Mouse (Mus musculus) liver, embryonic 14.5 days (tissue): ENCODE data around the gene Sbno1. TPM values are rescaled to one million over a fixed set of nuclear protein-coding genes. Genes with fewer than 3 reads are reported as not detected.

Source experiments
- ATAC-seq: fragments of 200-750 bp; cut with Nextera tagmentation; 2 replicates; pipeline ENCODE4 v1.8.0; 2017; ENCODE audit warnings: moderate number of reproducible peaks, mild to moderate bottlenecking, moderate library complexity; ENCODE audit not compliant: insufficient read depth
- DNase-seq, 3 experiments: peaks; one replicate each; pipeline ENCODE4 v3.0.0-alpha.2; 2012 to 2013; ENCODE audit warnings: low read depth in 3 of 3, low spot score in 3 of 3
- H3K27ac ChIP-seq: fragments of 300-500 bp; sonication (generic); 2 replicates; pipeline ENCODE4 v1.5.1; 2014; ENCODE audit warnings: moderate library complexity, mild to moderate bottlenecking, control low read depth, inconsistent platforms
- H3K27me3 ChIP-seq: fragments of 300-500 bp; sonication (generic); 2 replicates; pipeline ENCODE4 v1.6.1; 2014; ENCODE audit warnings: mild to moderate bottlenecking, low read length, moderate library complexity; ENCODE audit not compliant: control insufficient read depth, insufficient read depth
- H3K36me3 ChIP-seq: fragments of 300-500 bp; sonication (generic); replicated peaks from 2 replicates; pipeline ENCODE4 v1.6.1; 2014; ENCODE audit warnings: low read depth; ENCODE audit not compliant: control insufficient read depth, insufficient read depth
- H3K4me1 ChIP-seq, 2 experiments: fragments of 200-500 bp in 1 of 2; fragments of 300-500 bp in 1 of 2; sonication (generic) in 1 of 2; replicated peaks; 2 replicates each; pipeline ENCODE4 v1.6.1; 2012 to 2014; ENCODE audit warnings: antibody characterized with exemption in 1 of 2, inconsistent platforms in 1 of 2, low read length in 1 of 2; ENCODE audit not compliant: control insufficient read depth in 2 of 2, insufficient read depth in 2 of 2
- H3K4me2 ChIP-seq: fragments of 300-500 bp; sonication (generic); 2 replicates; pipeline ENCODE4 v1.6.1; 2014; ENCODE audit warnings: low read depth, mild to moderate bottlenecking, control low read depth, moderate library complexity
- H3K4me3 ChIP-seq, 2 experiments: fragments of 200-500 bp in 1 of 2; fragments of 300-500 bp in 1 of 2; sonication (generic) in 1 of 2; 2 replicates each; pipeline ENCODE4 v1.5.1; 2012 to 2014; ENCODE audit warnings: low read depth in 2 of 2, low read length in 2 of 2, mild to moderate bottlenecking in 2 of 2, control low read depth in 1 of 2, inconsistent platforms in 1 of 2, moderate library complexity in 1 of 2; ENCODE audit not compliant: insufficient read depth in 1 of 2
- H3K9ac ChIP-seq: fragments of 300-500 bp; sonication (generic); replicated peaks from 2 replicates; pipeline ENCODE4 v1.6.1; 2014; ENCODE audit warnings: mild to moderate bottlenecking, control low read depth, moderate library complexity
- H3K9me3 ChIP-seq: fragments of 300-500 bp; sonication (generic); 2 replicates; pipeline ENCODE4 v1.6.1; 2016; ENCODE audit warnings: low read length, mixed read lengths; ENCODE audit not compliant: control insufficient read depth
- CTCF ChIP-seq: IDR thresholded peaks from 2 replicates; pipeline ENCODE4 v1.5.1; 2016; ENCODE audit warnings: antibody characterized with exemption, low read depth, control low read depth
- EP300 ChIP-seq: IDR thresholded peaks from 2 replicates; pipeline ENCODE4 v1.6.1; 2016; ENCODE audit warnings: antibody characterized with exemption, low read depth
- WGBS: fragments of 180-500 bp; shearing (Covaris S2); extraction: QIAGEN DNeasy Blood & Tissue Kit; methylation state at CpG from one replicate; pipeline ENCODE4 v1.1.7; 2014; ENCODE audit not compliant: insufficient replicate concordance; 5-methylcytosine and 5-hydroxymethylcytosine counted together
- polyA plus RNA-seq, 2 experiments: library from polyadenylated mRNA; depleted of rRNA in 1 of 2; stranded (reverse) in 1 of 2; unstranded in 1 of 2; fragments of >200 nt; fragmentation: Nextera tagmentation in 1 of 2; extraction: Ambion mirVana in 1 of 2; gene quantifications; 2 replicates each; pipeline versions ENCODE4 v1.2.1 to v1.2.3; 2012 to 2014

The Sbno1 gene
- polyA plus RNA-seq, 2 experiments = 12.6 to 35.1 TPM

GRCm38 (mm10) chr5:124444208-124444607, 18.4 kb upstream of the Sbno1 start:
- ATAC-seq (no peak), DNase-seq (no peak)
- Histone ChIP-seq H3K27me3 (no peaks in the 10 kb centered on the region), H3K4me3 (peak overlapping the region; percentile 78 to 79), H3K36me3 (peaks cover 29% of the 10 kb centered on the region), H3K27ac (peak overlapping the region; percentile 94), H3K9me3 (no peaks in the 10 kb centered on the region), H3K4me2 (peak overlapping the region; percentile 70), H3K4me1 (peaks cover 41 to 51% of the 10 kb centered on the region in 2 experiments), H3K9ac (peak overlapping the region; percentile 80)
- TF ChIP-seq CTCF = no peak
- no peak for TF ChIP-seq EP300
- WGBS = 62% methylated on average over 3 of the region's 3 CpGs

DNA sequence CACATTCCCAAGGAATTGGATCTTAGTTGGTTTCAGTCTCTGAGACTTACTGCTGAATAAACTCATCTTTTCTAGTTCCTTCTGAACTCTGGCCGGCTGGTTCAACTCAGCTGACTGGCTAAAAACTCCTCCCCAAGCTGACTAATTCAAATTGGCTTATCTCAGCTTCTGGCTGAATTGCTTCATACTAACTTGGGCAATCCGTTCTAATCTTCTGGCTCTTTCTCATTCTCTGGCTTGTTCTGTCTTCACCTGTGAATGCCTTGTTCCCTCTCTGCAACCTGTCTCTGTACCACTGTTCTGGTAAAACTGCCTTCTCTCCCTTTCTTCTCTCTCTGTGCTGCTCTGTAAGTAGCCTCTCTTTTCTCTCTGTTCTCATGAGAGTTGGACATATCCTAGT, 16.8 kb upstream of the Sbno1 start:
- Histone ChIP-seq H3K9ac (peak overlapping the region; percentile 49; the same call in 1 of the 2 replicates), H3K4me1 (peaks cover 41 to 46% of the 10 kb centered on the region in 2 experiments), H3K4me3 (peak overlapping the region; percentile 29 to 43), H3K9me3 (no peaks in the 10 kb centered on the region), H3K36me3 (peaks cover 13% of the 10 kb centered on the region), H3K27ac (peak overlapping the region; percentile 74), H3K27me3 (no peaks in the 10 kb centered on the region), H3K4me2 (peak overlapping the region; percentile 85)
- DNase-seq (peak in 1 of 3 experiments; percentile 33), ATAC-seq (no peak)
- 27% methylated on average over 2 of the region's 2 CpGs for WGBS
- TF ChIP-seq CTCF (no peak), EP300 (no peak)

DNA sequence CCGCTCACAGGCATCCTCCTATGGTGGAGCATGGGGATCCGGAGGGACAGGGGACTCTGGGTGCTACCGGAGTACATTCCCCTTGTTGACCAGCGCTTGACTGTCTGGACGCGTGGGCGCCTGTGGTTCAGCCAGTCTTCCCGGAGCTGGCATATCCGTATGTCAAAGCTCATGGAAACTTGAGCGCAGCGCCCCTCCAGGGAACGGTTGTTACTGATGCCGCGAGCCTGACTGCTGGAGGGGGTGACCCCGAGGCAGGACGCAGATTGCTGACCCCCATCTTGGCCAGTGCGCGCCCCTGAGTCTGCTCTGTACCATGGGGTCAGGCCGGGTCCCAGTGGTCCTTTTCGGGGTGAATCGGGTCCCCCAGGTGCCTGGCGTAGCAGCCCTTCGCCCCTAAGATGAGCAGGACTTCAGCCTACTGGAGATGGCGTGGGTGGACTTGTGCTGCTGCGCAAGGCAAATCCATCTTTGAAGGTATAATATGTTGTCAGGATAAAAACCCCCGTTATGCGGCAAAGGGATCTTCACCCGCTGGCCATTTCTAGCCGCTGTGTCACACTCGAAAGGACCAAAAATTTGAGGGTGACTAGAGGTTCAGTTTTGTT, 14.4 kb upstream of the Sbno1 start:
- under 1% methylated on average over 30 of the region's 30 CpGs for WGBS
- ATAC-seq = peak; percentile 36
- peaks cover 32 to 35% of the 10 kb centered on the region in 2 experiments for H3K4me1 ChIP-seq
- peak overlapping the region; percentile 85 for H3K4me2 ChIP-seq
- no peaks in the 10 kb centered on the region for H3K27me3 ChIP-seq
- peaks cover 4% of the 10 kb centered on the region for H3K36me3 ChIP-seq
- TF ChIP-seq EP300 (no peak), CTCF (peak; percentile 74)
- peak overlapping the region; percentile 81 for H3K27ac ChIP-seq
- H3K9me3 ChIP-seq = no peaks in the 10 kb centered on the region
- DNase-seq = peak in 2 of 3 experiments; percentile 41 to 56
- H3K9ac ChIP-seq = peak overlapping the region; percentile 87
- H3K4me3 ChIP-seq = peak overlapping the region; percentile 73 to 90

DNA sequence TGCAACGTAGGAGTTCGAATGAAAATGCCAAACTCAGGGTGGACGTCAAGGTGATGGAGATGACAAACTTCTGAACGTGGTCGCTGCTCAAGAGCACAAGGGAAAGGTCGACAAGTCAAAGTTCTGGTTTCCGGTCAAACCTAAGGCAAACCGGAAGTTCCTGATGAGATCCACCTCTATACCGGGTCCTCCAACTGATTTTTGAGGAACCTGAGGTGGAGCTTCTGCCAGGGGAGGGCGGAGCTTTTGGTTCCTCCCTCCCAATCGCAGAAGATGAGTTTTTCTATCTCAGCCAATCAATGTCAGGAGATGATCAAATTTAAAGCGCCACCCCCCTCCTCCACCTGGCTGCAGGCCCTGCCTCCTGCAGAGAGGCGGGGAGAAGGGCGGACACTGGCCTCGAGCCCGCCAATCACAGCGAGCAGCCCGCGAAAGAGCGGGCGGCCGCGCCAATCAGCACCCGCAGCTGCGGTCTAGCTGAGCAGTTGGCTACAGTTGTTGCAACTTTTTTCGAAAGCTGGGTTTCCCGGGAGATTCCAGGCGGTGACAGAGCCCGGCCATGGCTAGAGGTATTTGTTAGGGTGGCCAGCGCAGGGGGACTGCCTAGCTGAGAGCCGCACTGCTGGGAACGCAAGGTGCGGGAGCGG, 13.8 kb upstream of the Sbno1 start, which contains the start of gene Kmt5a:
Gene Kmt5a, plus strand, starts transcription at position 484 of the 647 bp plus-strand sequence.
- Histone ChIP-seq H3K9ac (peak within 1 kb of the TSS; percentile 87), H3K36me3 (peaks cover 4% of the 10 kb centered on the region), H3K27me3 (no peaks in the 10 kb centered on the region), H3K4me2 (peak within 1 kb of the TSS; percentile 85), H3K4me3 (peak within 1 kb of the TSS; percentile 90 to 96), H3K9me3 (no peaks in the 10 kb centered on the region), H3K4me1 (peaks cover 29 to 32% of the 10 kb centered on the region in 2 experiments), H3K27ac (peak within 1 kb of the TSS; percentile 81)
- DNase-seq (peak; percentile 96 to 97 (median 96)), ATAC-seq (peak; percentile 95)
- peak; percentile 50 for TF ChIP-seq EP300
- peak; percentile 33; the same call in 1 of the 2 replicates for TF ChIP-seq CTCF
- WGBS = under 1% methylated on average over 34 of the region's 34 CpGs

DNA sequence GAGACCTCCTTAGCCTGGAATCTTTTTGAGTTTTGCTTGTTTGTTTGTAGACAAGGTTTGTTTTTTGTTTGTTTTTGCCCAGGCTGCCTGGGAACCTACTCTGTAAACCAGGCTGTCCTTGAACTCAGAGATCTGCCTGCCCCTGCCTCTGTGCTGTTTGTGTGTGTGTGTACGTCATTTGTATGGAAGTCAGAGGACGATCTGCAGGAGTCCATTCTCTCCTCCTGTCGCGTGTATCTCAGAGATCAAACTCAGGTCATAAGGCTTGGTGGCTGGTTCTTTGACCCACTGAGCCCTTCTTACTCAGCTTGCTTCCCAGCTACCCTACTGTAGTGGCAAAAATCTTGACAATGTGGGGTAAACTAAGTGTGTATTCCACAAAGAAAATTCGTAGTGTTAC, 12.9 kb upstream of the Sbno1 start:
- WGBS = 53% methylated on average over 5 of the region's 5 CpGs

More for the DNA sequence above, 12.9 kb upstream of the Sbno1 start:
- Histone ChIP-seq H3K4me2 (peak overlapping the region; percentile 74), H3K27me3 (no peaks in the 10 kb centered on the region), H3K9ac (peak overlapping the region; percentile 45), H3K4me1 (peaks cover 21 to 25% of the 10 kb centered on the region in 2 experiments), H3K9me3 (no peaks in the 10 kb centered on the region), H3K27ac (peak overlapping the region; percentile 53), H3K4me3 (peak overlapping the region; percentile 90 to 96), H3K36me3 (peaks cover 4% of the 10 kb centered on the region)
- TF ChIP-seq EP300 = no peak
- no peak for TF ChIP-seq CTCF
- DNase-seq (no peak), ATAC-seq (no peak)
